Mouse (Mus musculus) embryonic facial prominence, embryonic 13.5 days (tissue): ENCODE measurements around the gene Izumo1. TPM values are rescaled to one million over a fixed set of nuclear protein-coding genes. Genes with fewer than 3 reads are reported as not detected.
"Not testable (repeated sequence)": the region's sequence is repeated elsewhere in the genome, so short reads cannot be mapped to it uniquely, and the experiment has no call there.

ENCODE experiments used
- ATAC-seq: fragments of 200-750 bp; cut with Nextera tagmentation; 2 replicates; pipeline ENCODE4 v1.8.0; 2017; ENCODE audit warnings: low read depth; ENCODE audit not compliant: insufficient number of reproducible peaks, insufficient read depth, low FRiP score, low TSS enrichment
- H3K27ac ChIP-seq: fragments of 300-500 bp; sonication (generic); 2 replicates; pipeline ENCODE4 v1.5.1; 2015; ENCODE audit warnings: moderate library complexity, mild to moderate bottlenecking, inconsistent platforms
- H3K27me3 ChIP-seq: fragments of 300-500 bp; sonication (generic); 2 replicates; pipeline ENCODE4 v1.6.1; 2015; ENCODE audit warnings: mild to moderate bottlenecking, inconsistent platforms
- H3K36me3 ChIP-seq: fragments of 300-500 bp; sonication (generic); 2 replicates; pipeline ENCODE4 v1.6.1; 2015; ENCODE audit warnings: mild to moderate bottlenecking, inconsistent platforms
- H3K4me1 ChIP-seq: fragments of 300-500 bp; sonication (generic); 2 replicates; pipeline ENCODE4 v1.6.1; 2015; ENCODE audit warnings: inconsistent platforms
- H3K4me2 ChIP-seq: fragments of 300-500 bp; sonication (generic); 2 replicates; pipeline ENCODE4 v1.6.1; 2015; ENCODE audit warnings: moderate library complexity, mild to moderate bottlenecking, inconsistent platforms
- H3K4me3 ChIP-seq: fragments of 300-500 bp; sonication (generic); 2 replicates; pipeline ENCODE4 v1.5.1; 2015; ENCODE audit warnings: mild to moderate bottlenecking, inconsistent platforms
- H3K9ac ChIP-seq: fragments of 300-500 bp; sonication (generic); 2 replicates; pipeline ENCODE4 v1.6.1; 2015; ENCODE audit warnings: mild to moderate bottlenecking, inconsistent platforms
- H3K9me3 ChIP-seq: fragments of 300-500 bp; sonication (generic); 2 replicates; pipeline ENCODE4 v1.6.1; 2016; ENCODE audit warnings: inconsistent platforms
- WGBS: fragments of 180-500 bp; shearing (Covaris S2); methylation state at CpG from one replicate; pipeline ENCODE4 v1.1.7; 2015; ENCODE audit warnings: mixed read lengths; 5-methylcytosine and 5-hydroxymethylcytosine counted together
- polyA plus RNA-seq: library from polyadenylated mRNA; unstranded; fragments of >200 nt; fragmentation: Nextera tagmentation; extraction: Ambion mirVana; gene quantifications from 2 replicates; pipeline ENCODE4 v1.2.1, GENCODE M21; 2015

Gene Izumo1
- polyA plus RNA-seq, 1 experiment from 2014 or later: 0.27 TPM

DNA sequence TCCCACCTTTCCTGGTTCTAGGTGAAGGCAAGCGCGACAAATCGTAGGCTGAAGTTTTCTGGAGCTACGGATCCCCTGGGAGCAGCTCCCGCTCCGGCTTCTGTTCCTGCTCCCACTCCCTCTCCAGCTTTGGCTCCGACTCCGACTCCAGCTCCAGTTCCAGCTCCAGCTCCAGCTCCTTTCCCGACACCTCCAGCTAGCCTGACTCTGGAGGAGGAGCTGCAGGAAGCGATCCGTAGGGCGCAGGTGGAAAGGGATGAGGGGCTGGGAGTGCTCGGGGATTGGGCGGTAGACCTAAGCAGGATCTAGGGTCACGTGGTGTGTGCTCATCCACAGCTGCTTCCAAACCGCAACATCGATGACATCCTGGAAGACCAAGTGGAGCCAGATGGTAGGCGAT is 22.6 kb downstream of the Izumo1 start:
- H3K9ac ChIP-seq: peak overlapping the region; percentile 58
- peak overlapping the region; percentile 54 for H3K4me3 ChIP-seq
- H3K27ac ChIP-seq: peak overlapping the region; percentile 87
- peak overlapping the region; percentile 81 for H3K4me2 ChIP-seq
- H3K27me3 ChIP-seq: no peaks in the 10 kb centered on the region
- H3K36me3 ChIP-seq: no peaks in the 10 kb centered on the region
- no peaks in the 10 kb centered on the region for H3K9me3 ChIP-seq
- peaks cover 41% of the 10 kb centered on the region for H3K4me1 ChIP-seq
- WGBS: 3% methylated on average over 18 of the region's 18 CpGs
- ATAC-seq: 0 out of 2 replicates have a peak, but pooled peaks have one; percentile 15

DNA sequence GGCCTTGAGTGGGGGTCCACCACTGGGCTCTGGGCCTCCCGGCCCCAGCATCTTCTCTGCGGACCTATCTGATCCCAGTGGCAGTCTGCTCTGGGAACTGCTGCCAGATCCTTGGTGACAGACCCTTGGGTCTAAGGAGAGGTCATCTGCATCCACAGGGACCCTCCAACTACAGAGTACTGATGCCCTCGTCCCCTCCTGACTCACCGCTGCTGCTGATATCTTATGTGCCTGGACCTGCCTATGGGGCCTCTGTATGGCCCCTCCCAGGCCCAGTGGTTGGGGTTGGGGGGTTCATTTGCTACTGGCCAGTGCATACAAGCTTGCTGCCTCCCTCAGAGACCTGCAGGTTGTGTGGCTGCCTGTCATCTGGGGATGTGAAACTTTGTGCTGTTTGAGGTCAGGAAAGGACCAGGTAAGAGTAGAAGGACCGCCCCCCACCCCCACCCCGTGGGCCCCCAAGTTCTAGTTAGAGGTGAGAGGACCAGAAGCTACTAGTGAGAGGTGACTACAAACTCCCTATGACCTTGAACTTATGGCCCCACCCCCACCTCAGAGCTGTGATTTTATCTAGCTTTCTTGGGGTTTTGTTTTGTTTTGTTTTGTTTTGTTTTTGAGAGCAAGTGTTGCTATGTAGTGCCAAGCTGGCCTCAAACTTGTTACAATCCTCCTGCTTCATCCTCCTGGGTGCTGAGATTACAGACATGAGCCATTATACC is 23.4 kb downstream of the Izumo1 start:
- Histone ChIP-seq H3K9ac (peak overlapping the region; percentile 58; the same call in 1 of the 2 replicates), H3K36me3 (no peaks in the 10 kb centered on the region), H3K27me3 (no peaks in the 10 kb centered on the region), H3K4me3 (no peak overlapping the region), H3K27ac (peak overlapping the region; percentile 87; the same call in 1 of the 2 replicates), H3K4me1 (peaks cover 41% of the 10 kb centered on the region), H3K4me2 (peak overlapping the region; percentile 81), H3K9me3 (no peaks in the 10 kb centered on the region)
- 65% methylated on average over 6 of the region's 6 CpGs for WGBS
- no peak for ATAC-seq

DNA sequence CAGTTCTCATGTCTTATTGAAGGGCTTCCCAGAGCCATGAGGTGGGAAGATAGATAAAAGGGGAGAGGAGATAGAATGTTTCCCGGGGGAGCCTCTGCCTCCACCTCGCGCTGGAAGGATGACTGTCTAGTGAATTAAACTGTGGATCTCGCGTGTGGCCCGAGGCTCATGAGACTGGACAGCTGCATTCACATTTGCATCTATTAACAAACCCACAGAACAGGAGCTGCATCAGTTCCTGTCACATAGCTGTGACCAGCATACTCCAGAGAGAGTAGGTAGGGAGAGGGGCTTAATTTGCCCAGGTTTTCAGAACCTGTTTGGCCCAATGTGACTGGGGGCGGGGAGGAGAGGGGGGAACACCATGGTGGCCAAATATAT is 24.0 kb downstream of the Izumo1 start:
- Histone ChIP-seq H3K9me3 (no peaks in the 10 kb centered on the region), H3K36me3 (no peaks in the 10 kb centered on the region), H3K4me3 (no peak overlapping the region), H3K27ac (no peak overlapping the region), H3K4me1 (peaks cover 40% of the 10 kb centered on the region), H3K4me2 (no peak overlapping the region), H3K9ac (no peak overlapping the region), H3K27me3 (no peaks in the 10 kb centered on the region)
- no peak for ATAC-seq
- WGBS: 87% methylated on average over 7 of the region's 7 CpGs

GRCm38 (mm10) chr7:45646671-45647070 is 25.1 kb downstream of the Izumo1 start:
- Histone ChIP-seq H3K9me3 (no peaks in the 10 kb centered on the region), H3K27ac (no peak overlapping the region), H3K4me2 (no peak overlapping the region), H3K36me3 (no peaks in the 10 kb centered on the region), H3K4me3 (no peak overlapping the region), H3K9ac (no peak overlapping the region), H3K27me3 (no peaks in the 10 kb centered on the region), H3K4me1 (peaks cover 29% of the 10 kb centered on the region)
- WGBS: 72% methylated on average over 4 of the region's 4 CpGs
- ATAC-seq: no peak

DNA sequence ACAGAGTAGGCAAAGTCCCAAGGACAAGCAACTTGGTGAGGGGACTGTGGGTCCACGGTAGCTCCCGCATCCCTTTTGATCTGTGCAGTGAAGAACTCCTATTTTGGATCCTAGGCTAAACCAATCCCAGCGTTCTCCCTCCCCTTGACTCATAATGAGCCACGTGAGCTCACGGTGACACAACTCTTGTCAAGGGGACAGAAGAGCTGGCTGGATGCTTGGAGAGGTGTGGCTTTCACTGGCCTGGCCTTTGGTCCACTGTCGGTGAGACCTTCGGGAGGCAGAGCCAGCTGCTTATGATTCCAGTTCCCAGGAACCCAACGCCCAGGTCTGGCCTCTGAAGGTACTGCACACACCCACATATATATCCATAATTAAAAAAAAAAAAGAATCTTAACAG is 27.7 kb downstream of the Izumo1 start:
- 78% methylated on average over 8 of the region's 8 CpGs for WGBS
- no peaks in the 10 kb centered on the region for H3K9me3 ChIP-seq
- H3K27me3 ChIP-seq: no peaks in the 10 kb centered on the region
- peaks cover 11% of the 10 kb centered on the region for H3K4me1 ChIP-seq
- no peak overlapping the region for H3K4me2 ChIP-seq
- H3K4me3 ChIP-seq: no peak overlapping the region
- H3K27ac ChIP-seq: no peak overlapping the region
- ATAC-seq: no peak
- H3K36me3 ChIP-seq: no peaks in the 10 kb centered on the region
- H3K9ac ChIP-seq: no peak overlapping the region

- not testable (repeated sequence) for H3K4me1 ChIP-seq, H3K9me3 ChIP-seq, H3K9ac ChIP-seq, H3K4me2 ChIP-seq, ATAC-seq, H3K4me3 ChIP-seq, H3K36me3 ChIP-seq, H3K27ac ChIP-seq, H3K27me3 ChIP-seq
- 95% methylated on average over 20 of the region's 20 CpGs for WGBS
Observed at GRCm38 (mm10) chr7:45650484-45650883, 28.9 kb downstream of the Izumo1 start.

DNA sequence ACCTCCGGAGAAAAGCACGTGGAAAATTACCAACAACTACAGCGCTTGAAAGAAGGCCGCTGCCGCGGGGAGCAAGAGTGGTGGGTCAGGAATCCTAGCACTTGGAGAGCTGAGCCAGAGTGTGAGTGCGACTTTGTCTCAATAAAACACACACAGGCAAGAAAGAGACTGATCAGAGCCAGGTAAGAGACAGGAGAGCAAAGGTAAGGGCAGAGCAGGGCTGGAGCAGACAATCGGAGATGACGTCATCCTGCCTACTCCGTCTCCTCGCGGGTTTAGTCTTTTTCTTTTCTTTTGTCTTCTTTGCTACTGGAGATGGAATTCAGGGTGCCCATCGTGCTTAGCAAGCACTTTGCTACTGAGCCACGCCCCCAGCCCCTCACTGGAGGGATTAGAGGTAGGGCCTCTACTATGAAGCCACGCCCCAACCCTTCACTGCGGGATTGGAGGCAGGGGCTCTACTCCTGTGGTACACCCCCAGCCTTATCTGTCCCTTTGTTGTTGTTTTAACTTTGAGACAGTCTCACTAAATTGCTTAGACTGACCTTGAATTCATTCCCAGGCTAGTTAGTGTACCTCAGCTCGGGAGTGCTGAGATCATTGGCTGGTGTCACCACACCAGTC is 32.9 kb downstream of the Izumo1 start:
- Histone ChIP-seq H3K4me2 (peak overlapping the region; percentile 38), H3K4me1 (peaks cover 16% of the 10 kb centered on the region), H3K27ac (peak overlapping the region; percentile 62; the same call in 1 of the 2 replicates), H3K4me3 (0 out of 2 replicates have a peak overlapping the region, but pooled peaks have one; percentile 8), H3K9ac (no peak overlapping the region), H3K36me3 (no peaks in the 10 kb centered on the region), H3K27me3 (no peaks in the 10 kb centered on the region), H3K9me3 (no peaks in the 10 kb centered on the region)
- 27% methylated on average over 17 of the region's 17 CpGs for WGBS
- peak; percentile 59; the same call in 1 of the 2 replicates for ATAC-seq

GRCm38 (mm10) chr7:45660746-45661478 is 39.3 kb downstream of the Izumo1 start:
- Histone ChIP-seq H3K4me3 (no peak overlapping the region), H3K4me2 (no peak overlapping the region), H3K36me3 (no peaks in the 10 kb centered on the region), H3K27me3 (no peaks in the 10 kb centered on the region), H3K9ac (no peak overlapping the region), H3K4me1 (peaks cover 23% of the 10 kb centered on the region), H3K9me3 (no peaks in the 10 kb centered on the region), H3K27ac (no peak overlapping the region)
- WGBS: 81% methylated on average over 11 of the region's 11 CpGs
- no peak for ATAC-seq

- H3K4me1 ChIP-seq: peaks cover 19% of the 10 kb centered on the region
- not testable (repeated sequence) for ATAC-seq, H3K36me3 ChIP-seq, H3K27me3 ChIP-seq, H3K4me2 ChIP-seq, H3K9ac ChIP-seq, H3K9me3 ChIP-seq, H3K27ac ChIP-seq, H3K4me3 ChIP-seq
- WGBS: 91% methylated on average over 6 of the region's 6 CpGs
Observed at GRCm38 (mm10) chr7:45661702-45662101, 40.1 kb downstream of the Izumo1 start.

DNA sequence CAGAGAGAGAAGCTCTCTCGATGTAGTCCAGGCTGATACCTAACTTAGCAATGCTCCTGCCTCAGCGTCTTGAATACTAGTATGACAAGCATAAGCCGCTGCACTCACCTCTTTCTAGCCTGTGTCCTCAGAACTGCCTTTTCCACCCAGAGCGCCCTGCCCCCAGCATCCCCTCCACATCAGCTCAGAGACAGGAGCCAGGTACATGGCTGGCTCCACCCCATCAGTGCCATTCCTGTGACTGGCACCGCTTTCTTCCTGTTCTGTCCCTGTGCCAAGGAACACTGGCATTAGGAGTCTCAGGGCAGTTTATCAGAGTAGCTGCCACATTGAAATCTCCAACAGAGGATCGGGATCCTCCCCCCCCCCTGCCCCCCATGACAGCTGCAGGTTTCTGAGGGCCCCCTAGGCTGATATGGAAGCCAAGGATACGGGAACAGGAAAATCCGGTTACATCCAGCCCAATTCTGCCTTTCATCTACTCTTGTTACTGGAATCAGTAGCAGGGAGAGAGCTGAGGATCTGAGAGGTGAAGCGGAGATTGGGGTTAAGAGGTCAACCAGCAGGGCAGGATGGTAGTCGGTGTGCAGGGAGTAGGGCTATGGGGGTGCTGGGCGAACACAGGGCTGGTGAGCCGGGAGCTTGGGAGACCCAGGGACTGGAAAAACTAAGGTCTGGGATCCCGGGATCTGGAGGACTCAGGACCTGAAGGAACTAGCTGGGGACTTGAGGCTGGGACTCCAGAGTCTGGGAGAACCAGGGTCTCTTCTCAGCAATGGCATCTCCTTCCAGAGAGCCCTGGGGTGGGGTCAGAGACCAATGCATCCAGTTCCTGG is 43.9 kb downstream of the Izumo1 start:
- 34% methylated on average over 13 of the region's 13 CpGs for WGBS
- H3K27me3 ChIP-seq: no peaks in the 10 kb centered on the region
- no peak for ATAC-seq
- H3K9me3 ChIP-seq: peaks cover 3% of the 10 kb centered on the region; the same call in 1 of the 2 replicates
- H3K4me1 ChIP-seq: peaks cover 19% of the 10 kb centered on the region
- 0 out of 2 replicates have a peak overlapping the region, but pooled peaks have one; percentile 16 for H3K9ac ChIP-seq
- no peak overlapping the region for H3K4me3 ChIP-seq
- no peak overlapping the region for H3K27ac ChIP-seq
- no peaks in the 10 kb centered on the region for H3K36me3 ChIP-seq
- peak overlapping the region; percentile 16; the same call in 1 of the 2 replicates for H3K4me2 ChIP-seq

GRCm38 (mm10) chr7:45666161-45666560 is 44.5 kb downstream of the Izumo1 start, which contains the start of gene Fut2:
Gene Fut2, minus strand, starts transcription at chr7:45666394.
- Histone ChIP-seq H3K27me3 (no peaks in the 10 kb centered on the region), H3K9ac (0 out of 2 replicates have a peak within 1 kb of the TSS, but pooled peaks have one; percentile 16), H3K4me3 (no peak within 1 kb of the TSS), H3K27ac (no peak within 1 kb of the TSS), H3K4me1 (peaks cover 19% of the 10 kb centered on the region), H3K36me3 (no peaks in the 10 kb centered on the region), H3K4me2 (peak within 1 kb of the TSS; percentile 16; the same call in 1 of the 2 replicates), H3K9me3 (peaks cover 3% of the 10 kb centered on the region; the same call in 1 of the 2 replicates)
- WGBS: 74% methylated on average over 7 of the region's 7 CpGs
- no peak for ATAC-seq
